Mouse (Mus musculus) brain, adult 2 months (tissue): Measurements from ENCODE around the gene A330070K13Rik.
A peak's percentile ranks its signal among the peaks of the same experiment; 100 is the strongest.

Source experiments
- DNase-seq: peaks from one replicate; pipeline ENCODE4 v3.0.0; 2011; ENCODE audit warnings: low read depth, low spot score

A330070K13Rik gene

DNA sequence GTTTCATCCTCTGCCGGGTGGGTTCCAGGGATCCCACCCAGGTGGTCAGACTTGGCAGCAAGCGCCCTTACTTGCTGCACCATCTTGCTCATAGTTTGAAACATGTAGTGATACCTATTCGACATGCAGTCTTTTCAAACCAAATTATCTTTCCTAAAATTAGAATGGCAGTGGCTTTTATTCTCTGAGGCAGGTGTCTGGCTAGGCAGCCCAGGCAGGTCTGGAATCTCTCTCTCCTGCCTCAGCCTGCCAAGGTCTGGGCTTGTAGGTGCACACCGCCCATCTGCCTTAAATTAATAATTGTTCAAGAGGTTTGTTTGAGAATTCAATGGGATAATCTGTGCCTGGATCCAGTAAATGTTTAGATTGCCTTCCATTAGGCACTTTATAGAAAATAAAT is 53.6 kb downstream of the A330070K13Rik start:
- peak; percentile 80 for DNase-seq

DNA sequence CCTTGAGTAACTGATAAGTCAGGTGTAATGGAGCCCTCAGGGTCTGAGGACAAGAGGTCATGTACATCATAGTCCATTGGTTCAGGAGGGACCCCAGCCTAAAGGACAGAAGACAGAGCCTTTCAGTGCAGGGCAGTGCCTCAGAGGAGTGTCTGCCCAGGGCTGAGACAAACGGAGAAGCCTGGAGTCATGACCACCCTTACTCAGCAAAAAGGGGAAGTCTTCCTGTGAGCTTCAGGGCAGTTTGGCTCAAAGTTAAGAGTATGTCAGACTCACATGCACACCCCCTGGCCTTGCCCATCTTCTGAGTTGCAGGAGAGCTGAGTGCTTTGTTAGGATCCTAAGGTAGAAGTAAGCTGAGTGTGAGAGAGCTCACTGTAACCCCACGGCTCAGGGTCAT is 54.5 kb downstream of the A330070K13Rik start:
- no peak for DNase-seq
